Mouse (Mus musculus) adrenal gland, adult 8-10 months (tissue): ENCODE data around the gene Pcca. TPM values are rescaled to one million over a fixed set of nuclear protein-coding genes. Genes with fewer than 3 reads are reported as not detected.

Source experiments
- DNase-seq: peaks from one replicate; pipeline ENCODE4 v3.0.0; 2022
- total RNA-seq, 4 experiments: library from RNA; stranded (reverse); gene quantifications; 2 replicates each; pipeline ENCODE4 v1.2.4; 2022

The Pcca gene
- total RNA-seq, 4 experiments from 2014 or later, result 101 to 165 (median 136) TPM

- DNase-seq, result no peak
Measured at GRCm38 (mm10) chr14:122887702-122888479, 353.8 kb downstream of the Pcca start.

DNA sequence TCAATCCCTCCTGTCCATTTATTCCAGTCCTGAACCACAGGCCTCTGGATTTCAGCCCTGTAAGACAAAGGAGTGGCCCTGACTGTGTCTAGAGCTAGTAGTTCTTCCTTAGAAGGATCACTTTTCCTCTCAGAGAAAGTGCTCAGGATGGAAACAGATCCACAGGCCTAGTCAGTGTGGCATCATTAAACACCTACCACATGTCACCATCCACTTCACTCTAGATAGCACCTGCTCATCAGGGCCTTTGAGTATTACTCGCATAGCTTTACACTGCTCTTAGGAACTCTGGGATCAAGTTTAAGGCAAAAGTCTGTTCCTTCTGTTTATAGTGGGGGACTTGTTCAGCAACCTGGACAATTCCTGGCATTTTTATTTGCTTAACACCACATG, 354.4 kb downstream of the Pcca start:
- no peak for DNase-seq

- no peak for DNase-seq
Measured at GRCm38 (mm10) chr14:122891470-122891968, 357.4 kb downstream of the Pcca start.

DNA sequence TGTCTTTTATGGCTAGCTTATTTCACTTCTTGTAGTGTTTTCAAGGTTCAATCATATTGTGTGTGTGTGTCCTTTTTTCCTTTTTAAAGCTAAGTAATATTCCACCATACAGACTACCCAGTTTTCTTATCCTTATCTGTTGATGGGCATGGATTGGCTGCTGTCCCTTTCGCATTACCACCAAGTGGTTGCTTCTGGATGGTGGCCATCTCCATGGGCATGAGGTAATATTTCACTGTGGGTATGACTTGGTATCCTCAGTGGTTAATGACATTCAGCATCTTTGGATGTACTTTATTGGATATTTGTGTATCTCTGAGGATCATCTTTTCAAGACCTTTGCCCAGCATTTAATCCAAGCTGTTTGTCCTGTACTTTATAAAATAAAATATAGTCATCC, 362.0 kb downstream of the Pcca start:
- DNase-seq, result no peak

DNA sequence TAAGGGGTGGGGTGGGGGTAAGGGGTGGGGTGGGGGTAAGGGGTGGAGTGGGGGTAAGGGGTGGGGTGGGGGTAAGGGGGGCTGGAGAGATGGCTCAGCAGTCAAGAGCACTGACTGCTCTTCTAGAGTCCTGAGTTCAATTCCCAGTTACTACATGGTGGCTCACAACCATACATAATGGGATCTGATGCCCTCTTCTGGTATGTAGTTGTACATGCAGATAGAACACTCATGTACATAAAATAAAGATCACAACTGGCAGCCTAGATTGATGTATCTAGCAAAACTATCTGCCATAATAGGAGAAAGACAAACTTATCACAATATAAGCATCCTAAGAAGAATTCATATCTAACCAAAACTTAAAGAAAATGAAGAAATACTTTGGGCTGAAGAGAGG, 364.4 kb downstream of the Pcca start:
- no peak for DNase-seq

GRCm38 (mm10) chr14:122900679-122901078, 366.6 kb downstream of the Pcca start:
- no peak for DNase-seq

- DNase-seq, result no peak
Measured at GRCm38 (mm10) chr14:122901177-122901576, 367.1 kb downstream of the Pcca start.

DNA sequence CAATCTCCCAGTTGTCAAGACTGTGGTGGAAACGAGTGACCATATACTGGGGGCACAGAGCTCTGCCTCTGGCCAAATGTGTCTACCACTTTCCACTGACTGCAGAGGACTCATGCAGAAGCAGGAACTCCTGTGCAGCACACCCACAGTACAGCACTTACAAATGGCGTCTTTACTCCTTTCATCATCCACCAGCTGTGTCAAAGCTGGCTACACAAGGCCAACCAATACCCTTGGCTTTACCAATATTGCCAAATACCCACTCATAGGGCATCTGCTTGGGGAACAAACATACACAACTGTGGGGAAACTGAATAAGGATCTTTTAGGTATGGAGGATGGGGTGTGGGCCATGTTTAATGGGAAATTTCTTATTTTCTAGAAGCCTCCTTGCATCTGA, 367.6 kb downstream of the Pcca start:
- DNase-seq, result no peak

DNA sequence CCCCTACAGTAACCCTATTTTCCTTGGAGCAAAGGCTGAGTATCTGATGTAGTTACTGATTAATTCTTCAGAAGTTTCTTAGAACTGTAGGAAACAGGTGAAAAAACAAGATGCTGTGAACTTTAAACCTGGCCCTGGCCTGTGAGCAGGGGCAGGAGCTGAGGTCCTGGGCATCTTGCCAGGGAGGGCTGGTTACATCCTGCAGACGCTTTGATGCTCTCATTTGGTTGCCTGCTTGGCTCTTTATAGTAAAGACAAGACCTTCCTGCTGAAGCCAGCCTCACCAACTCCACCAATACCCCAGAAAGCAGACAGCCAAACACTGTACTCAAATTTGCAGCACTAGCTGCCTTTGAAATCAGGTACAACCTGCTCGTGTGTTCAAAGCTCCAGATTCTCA, 368.0 kb downstream of the Pcca start:
- peak; percentile 18 for DNase-seq

GRCm38 (mm10) chr14:122902884-122903283, 368.8 kb downstream of the Pcca start:
- DNase-seq, result peak; percentile 69

GRCm38 (mm10) chr14:122903923-122904351, 369.8 kb downstream of the Pcca start:
- DNase-seq, result peak; percentile 23

DNA sequence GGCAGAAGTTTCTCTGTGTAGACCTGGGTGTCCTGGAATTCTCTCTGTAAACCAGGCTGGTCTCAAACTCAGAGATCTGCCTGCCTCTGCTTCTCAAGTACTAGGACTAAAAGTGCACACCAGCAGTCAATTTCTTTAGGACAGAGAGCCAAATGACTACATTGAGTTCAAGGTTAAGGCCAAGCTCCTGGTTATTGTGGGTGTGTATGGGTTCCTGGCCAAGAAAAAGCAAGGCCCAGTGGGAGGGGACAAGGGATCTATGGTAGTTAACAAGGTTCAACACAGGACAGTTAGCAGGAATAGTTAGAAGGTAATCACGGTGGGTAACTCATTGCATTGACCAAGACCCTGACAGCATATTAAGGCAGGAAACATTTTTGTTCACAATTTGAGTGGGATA, 370.9 kb downstream of the Pcca start:
- DNase-seq, result no peak

- no peak for DNase-seq
Measured at GRCm38 (mm10) chr14:122908075-122908474, 374.0 kb downstream of the Pcca start.

GRCm38 (mm10) chr14:122909368-122910091, 375.4 kb downstream of the Pcca start:
- DNase-seq, result no peak

DNA sequence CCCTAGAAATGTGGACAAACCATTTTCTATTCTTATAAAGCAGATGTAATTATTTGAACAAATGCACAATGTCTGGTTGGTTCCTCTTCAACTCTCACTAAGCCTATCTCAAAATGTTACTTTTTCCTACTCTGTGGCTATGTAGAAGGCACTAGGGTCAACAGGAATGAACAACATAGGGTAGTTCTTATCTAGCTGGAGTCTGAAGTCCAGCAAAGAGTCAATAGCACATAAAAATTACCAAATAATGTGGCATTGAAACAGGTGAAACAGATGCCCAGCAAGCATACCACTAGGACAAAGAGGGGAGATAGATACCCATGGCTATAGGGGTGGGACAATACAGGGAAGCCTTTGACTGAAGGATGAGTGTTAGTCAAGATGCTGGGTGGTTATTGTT, 377.1 kb downstream of the Pcca start:
- DNase-seq, result no peak

DNA sequence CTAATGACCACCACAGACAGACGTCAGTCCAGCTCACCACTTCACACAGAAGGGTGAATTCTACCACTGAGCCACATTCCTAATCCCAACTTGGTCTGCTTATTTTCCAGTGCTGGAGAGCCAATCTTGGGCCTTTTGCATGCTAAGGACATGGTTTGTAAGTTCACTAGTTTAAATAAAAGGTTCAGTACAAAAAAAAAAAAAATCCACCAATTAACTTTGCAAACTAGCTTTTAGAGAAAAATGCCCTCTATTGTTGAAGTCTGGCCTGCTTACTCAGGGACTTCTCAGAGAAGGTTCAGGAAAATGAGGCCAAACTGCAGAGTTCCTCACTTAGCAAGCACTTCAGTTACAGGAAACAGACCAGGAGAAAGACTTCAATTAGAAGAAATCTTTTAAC, 378.0 kb downstream of the Pcca start:
- no peak for DNase-seq

GRCm38 (mm10) chr14:122912812-122913498, 378.8 kb downstream of the Pcca start:
- DNase-seq, result peak; percentile 44

GRCm38 (mm10) chr14:122913657-122914056, 379.5 kb downstream of the Pcca start, which contains the start of gene Ggact:
TSS of gene Ggact (minus strand) at chr14:122913757.
- no peak for DNase-seq

DNA sequence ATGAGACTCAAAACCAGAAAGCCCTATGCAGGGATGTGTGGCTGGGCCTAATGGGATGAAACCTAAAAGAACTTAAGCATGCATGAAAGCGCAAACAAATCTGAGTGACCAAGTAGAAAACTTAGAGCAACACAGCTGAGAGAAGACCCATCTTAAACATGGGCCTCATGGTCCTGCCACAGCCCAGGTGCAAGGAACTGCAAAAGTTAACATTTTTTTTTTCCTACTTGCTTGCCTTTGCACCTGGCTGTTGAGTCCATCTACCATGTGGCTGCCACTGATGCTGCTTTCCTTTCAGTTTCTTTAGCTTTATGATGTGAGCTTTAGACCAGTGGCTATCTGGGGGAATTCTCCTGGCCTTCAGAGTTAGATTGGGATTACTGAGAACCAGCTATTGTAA, 383.6 kb downstream of the Pcca start:
- DNase-seq, result no peak

- no peak for DNase-seq
Measured at GRCm38 (mm10) chr14:122920011-122920410, 385.9 kb downstream of the Pcca start.

DNA sequence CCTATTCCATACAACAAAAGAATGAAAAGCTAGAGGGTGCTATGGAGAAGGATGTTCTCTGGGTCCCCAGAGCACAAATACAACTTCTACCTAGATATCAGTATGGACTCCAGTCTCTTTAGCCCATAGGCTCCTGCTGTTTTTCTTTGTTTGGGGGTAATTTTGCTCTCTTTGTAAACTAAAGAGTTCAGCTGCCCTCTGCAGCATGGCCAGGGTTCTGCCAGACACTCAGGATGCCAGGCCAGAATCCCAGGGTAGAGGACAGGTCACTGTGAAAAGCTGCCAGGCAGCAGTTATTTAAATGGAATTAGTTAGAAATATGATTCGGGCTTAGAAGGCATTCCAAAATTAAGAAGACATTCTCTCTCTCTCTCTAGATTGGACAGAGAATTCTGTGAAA, 402.3 kb downstream of the Pcca start:
- DNase-seq, result no peak
